Mouse (Mus musculus) megakaryocyte-erythroid progenitor cell, adult 5-6 weeks (primary cell): ENCODE data around the gene Arhgef19. TPM values are rescaled to one million over a fixed set of nuclear protein-coding genes. Genes with fewer than 3 reads are reported as not detected.

Experiments used
- ATAC-seq: replicated peaks from 2 replicates; pipeline ENCODE4 v1.8.0; 2016; ENCODE audit warnings: mild to moderate bottlenecking, inconsistent platforms; ENCODE audit not compliant: severe bottlenecking, poor library complexity, low FRiP score, low TSS enrichment
- total RNA-seq, 2 experiments: library from RNA; stranded (forward) in 1 of 2; stranded (reverse) in 1 of 2; fragments of 200-1000, 215-1000 nt in 1 of 2; fragments of >200 nt in 1 of 2; fragmentation: Nextera tagmentation in 1 of 2; gene quantifications; 2 replicates each; pipeline ENCODE4 v1.2.3; 2014 to 2017

The Arhgef19 gene
- total RNA-seq, 2 experiments from 2014 or later, result not detected

DNA sequence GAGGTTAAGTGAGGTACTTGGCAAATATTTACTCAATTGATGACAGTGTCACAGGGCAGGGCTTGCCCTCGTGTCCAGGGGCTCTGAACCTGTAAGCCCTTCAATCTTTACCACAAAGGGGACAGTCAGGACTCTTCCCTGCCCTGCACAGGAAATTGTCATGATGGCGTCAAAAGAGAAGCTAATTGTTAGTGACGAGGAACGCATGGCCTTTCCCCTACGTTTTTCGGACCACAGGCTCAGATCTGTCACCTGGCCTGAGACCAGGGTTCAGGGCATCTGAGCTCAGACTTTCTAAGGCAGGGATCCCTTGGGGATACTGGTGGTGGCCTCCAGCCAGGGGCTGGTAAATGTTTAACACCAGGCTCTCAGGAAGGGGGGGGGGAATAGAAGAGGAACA, 41.9 kb downstream of the Arhgef19 start:
- no peak for ATAC-seq

DNA sequence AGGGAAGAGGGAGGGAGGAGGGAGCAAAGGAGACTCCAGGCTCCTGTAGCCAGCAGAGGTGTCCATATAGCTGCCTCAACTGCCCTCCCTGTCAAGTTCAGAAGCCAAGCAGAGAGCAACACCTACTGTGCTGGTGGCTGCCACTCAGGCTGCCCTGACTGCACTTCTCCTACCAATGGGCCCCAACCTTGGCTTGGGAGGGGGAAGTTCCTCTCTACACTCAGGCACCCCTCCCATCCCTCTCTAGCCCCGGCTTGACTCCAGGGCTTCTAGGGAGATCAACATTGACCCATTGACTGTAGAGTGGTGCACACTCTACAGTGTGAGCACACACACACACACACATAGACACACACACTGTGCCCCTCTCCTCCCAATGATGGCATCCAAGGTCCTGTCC, 42.3 kb downstream of the Arhgef19 start:
- no peak for ATAC-seq

DNA sequence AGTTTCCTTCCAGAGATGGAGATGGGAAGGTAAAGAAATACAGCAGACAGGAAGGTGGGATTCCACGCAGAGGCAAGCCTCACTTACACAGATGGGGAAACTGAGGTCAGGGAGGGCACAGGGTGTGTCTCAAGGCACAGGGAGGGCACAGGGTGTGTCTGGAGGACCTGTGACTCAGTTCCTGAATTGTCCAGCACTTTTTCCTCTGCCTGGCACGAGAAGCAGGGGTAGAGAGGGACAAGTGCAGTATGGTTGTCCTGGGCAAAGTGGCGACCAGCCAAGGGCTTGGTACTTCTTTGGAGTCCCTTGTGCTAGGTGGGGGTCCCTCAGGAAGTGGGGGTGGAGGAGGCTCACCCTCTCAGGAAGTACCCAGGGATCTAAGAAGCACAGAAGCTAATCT, 42.8 kb downstream of the Arhgef19 start:
- no peak for ATAC-seq

DNA sequence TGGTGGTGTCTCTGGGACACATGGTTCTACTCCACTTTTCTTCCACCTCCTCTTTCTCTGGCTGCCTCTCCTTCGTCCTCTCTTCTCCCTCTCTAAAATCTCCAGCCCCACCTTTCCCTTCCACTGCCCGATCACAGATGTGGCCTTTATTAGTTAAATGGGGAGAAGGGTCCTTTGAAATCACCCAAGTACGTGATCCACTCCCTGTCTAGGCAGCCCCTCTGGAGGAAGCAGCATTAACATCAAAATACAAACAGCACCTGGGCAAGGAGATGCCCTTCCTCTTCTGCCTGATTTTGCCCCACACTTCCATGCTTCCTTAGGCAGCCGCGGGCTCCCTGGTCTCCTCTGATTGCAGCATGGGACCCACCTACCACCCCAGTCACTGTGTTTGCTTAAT, 43.3 kb downstream of the Arhgef19 start:
- ATAC-seq, result no peak

DNA sequence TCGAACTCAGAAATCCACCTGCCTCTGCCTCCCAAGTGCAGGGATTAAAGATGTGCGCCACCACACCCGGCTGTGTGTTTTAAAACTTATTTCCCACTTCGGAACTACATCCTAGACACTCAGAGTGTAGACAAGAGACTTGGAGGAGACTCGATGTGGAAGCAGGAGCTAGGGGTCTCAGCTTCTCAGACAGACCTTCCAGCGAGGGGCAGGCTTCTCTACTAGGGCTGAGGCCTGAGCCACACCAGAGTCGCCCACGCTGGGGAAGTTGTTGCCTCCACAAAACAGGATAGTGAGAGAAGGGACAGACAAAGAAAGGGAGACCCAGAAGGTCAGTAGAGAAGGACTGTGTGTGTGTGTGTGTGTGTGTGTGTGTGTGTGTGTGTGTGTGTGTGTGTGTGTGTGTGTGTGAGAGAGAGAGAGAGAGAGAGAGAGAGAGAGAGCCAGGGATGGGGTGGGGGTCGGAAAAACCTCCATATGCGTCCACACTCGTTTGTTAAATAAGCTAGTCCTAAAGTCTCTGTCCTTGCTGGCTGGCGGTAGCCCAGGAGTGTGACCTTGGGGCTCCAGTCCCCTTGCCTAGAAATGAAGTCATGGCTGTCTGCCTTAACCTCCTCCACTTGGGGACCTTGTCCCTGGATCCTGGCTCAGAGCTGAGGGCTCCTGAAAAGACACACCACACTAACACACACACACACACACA, 44.0 kb downstream of the Arhgef19 start:
- no peak for ATAC-seq

DNA sequence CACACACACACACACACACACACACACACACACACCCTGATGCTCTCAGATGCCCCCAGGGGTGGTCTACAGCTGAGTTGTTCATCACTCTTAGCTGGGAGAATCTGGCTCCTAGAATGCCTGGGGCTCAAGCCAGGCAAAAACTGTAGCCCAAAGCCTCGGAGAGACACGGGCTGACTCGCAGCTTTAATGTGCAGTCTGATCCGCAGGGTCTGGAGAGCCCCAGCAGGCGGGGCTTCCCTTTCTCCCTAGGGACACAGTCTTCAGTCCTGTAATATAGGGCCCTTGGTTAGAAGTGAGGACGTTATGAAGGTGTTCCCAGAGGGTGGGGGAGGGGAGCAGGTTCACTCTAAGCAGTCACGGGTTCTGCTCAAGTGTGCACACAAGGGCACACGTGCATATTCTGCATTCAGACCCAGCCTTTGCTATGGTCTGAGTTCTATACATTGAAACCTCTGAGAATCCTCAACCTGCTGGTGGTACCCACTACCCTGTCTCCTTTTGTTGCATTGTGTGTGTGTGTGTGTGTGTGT, 44.6 kb downstream of the Arhgef19 start:
- no peak for ATAC-seq

DNA sequence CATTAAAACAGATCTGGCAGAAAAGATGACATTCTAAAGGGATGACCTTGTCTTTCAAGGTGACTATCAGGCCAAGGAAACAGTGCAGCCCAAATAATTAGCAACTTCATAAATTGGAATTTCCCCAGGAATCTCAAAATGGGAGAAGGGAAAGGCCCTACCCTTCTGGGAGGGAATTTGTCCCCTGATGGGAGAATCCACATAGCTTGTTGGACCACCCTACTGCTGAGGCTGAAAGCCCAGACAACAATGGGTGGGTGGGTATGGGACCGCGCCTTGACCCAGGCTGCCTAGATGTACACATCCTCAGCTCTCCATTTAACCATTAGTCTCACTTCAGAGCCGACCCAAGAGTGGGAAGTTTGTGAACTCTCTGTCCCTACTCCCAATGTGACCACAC, 45.2 kb downstream of the Arhgef19 start:
- no peak for ATAC-seq

DNA sequence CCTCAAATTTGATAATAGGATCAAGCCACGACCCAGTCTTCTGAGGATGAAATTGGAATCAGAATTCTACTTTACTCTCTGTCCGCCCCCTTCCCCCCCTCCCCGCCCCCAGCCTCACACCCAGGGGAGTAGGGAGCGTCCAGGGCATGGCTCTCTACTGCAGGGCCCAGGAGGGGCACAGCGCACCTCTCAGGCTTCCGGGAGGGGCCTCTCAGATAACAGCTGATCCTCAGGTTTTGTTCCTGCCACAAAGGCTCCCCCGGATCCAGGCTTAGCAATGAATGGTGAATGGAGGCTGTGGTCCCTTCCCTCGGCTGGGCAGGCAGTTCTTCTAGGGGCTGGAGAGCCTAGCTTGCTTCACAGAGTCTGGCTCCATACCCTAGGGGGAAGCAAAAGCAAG, 45.8 kb downstream of the Arhgef19 start:
- no peak for ATAC-seq

DNA sequence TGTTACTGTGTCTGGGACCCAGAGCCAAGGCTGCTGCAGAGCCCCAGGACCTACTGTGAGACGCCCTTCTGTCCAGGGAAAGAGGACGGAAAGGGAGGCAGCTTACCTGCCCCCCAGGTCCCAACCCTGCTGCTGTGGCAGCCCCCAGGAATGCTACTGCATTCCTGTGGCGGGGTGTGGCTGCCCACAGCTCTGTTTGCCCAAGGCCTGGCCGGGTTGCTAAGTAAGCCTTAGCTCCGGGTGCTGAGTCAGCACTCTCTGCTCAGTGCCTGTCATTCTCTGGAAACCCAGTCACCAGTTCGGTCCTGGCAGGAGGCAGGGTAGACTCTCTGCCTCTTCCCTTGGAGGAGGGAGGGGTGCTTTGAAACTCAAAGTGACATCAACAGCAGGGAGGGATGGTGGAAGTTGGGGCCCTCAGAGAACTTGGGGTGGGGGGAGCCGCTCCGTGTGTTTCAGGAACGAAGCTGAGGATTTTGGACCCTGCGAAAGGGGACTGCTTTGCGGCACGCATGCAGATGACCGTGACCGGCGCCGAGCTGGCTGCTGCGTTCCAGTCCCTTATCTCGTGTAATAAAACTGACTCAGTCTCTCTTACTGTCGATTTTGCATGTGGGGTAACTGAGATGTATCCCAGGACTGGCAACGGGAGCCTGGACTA, 47.7 kb downstream of the Arhgef19 start:
- ATAC-seq, result peak; percentile 34; the same call in 1 of the 2 replicates

DNA sequence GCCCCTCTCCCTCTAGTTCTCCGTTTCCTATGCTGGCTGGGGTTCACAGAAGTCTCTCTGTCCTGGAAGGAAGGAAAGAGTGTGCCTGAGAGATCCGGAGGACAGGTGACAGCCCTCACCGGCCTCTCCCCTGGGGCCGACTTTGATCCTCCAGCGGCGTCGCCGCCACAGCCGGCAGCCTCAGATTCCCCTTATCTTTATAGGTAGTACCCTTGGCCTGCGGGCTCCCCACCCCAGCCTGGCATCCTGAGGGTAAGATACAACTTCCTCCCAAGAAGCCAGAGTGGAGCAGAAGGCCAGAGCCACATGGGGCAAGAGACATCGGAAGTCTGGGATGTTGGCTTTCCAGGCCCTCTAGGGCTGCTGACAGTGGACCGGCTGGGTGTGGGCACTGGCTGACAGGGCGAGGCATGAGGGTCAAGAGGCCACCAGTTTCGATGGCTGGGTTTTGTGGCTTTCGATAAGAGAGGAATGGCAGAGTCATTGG, 48.3 kb downstream of the Arhgef19 start:
- ATAC-seq, result peak; percentile 64

DNA sequence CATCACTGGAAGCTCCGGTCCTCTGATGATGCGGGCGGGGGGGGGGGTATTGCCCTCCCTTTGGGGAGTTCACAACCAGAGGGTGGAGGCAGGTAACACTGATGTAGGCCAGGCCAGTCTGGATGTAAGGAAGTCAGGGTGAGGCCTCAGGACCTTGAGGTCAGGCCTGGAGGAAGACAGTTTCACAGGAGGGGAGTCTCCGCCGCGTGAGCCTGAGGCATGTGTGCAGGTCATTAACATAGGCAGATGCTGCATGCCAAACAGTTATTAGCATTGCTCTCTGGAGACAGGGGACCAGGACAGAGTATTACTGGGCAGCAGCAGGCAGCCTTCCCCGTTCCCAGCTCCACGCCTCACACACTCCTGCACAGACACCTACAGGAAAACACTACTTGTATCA, 48.9 kb downstream of the Arhgef19 start:
- ATAC-seq, result no peak

DNA sequence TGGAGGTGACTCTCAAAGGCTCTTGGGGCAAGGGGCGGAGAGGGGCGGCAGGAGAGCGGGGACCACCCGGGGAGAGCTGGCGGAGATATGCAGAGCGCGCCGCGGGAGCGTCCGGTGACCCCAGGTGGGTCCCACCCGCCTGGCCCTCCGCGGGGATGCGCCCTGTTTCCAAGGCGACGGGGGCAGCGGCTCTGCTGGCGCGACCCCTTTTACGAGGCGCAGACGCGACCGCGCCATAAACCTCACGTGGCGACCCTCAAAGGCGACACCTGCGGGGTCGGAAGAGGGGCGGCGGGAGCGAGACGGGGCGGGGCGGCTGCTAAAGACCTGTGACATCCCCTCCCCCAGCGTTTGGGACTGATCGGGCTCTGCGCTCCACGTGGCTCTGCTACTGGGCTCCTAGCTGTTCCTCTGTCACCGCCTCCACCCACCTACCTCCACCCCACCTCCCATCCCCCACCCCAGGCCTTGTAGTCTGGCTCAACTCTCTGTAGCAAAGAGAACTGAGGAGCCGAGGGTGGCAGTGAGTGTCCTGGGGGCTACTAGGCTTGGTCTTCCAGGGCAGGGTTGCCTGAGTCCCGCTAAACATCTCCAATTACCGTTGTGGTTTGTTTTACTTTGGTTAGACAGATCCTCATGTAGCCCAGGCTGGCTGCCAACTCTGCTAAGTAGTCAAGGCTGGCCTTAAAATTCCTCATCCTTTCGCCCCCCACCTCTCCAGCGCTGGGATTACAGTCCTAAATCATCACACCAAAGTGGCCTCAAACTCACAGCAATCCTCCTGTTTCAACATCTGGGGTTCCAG, 52.5 kb downstream of the Arhgef19 start:
- ATAC-seq, result no peak

DNA sequence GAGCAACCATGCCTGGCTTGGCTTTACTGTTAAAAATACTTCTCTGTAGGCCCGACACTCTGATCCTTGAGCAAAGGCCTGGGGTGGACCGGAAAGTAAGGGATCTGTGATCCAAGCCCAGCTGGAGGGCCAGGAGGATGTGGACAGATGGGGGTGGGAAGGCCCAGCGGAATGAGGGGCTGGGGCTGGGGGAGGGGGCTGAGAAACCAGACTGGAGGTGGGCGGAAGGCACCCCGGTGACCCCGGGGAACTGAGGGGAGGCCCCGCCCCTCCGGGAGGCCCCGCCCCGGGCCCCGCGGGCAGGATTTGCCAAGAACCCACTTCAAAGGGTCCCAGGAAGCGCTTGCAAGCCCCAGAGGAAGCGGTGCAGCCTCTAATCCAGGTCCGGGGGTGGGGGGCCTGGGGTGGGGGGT, 56.5 kb downstream of the Arhgef19 start:
- ATAC-seq, result no peak

DNA sequence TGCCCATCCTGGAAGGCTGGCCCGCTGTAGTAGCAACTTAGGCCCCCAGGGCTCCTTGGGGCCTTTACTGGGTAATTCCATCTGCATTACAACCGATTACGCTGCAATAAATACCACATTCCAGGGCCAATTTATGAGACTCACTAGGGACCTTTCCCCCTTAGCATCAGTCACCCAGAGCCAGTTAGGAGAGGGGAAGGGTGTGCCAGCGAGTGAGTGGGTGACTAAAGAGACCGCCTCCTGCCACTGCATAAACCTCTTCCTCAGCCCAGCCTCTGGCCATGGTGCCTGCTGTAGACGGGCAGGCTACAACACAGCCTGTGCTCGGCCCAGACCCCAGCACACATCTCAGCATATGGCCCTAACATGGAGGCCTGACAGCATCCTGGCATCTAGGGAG, 58.6 kb downstream of the Arhgef19 start:
- ATAC-seq, result no peak

DNA sequence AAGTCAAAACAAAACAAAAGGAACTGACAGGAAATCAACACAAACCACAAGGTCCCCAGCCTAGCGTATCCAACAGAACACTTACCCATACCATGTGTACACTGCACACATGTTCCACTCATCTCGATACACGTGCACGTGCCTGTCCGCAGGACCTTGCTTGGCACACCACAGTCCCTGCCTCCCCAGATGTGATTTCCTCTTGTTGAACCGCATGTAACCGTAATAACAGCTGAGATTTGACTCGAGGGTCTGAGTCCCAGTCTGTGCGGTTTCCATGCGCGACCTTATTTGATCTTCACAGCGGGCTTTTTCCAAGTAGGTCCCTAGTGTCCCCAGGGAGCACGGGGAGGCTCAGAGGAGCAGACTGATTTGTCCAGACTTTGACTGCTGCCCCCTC, 60.1 kb downstream of the Arhgef19 start:
- ATAC-seq, result 0 out of 2 replicates have a peak, but pooled peaks have one; percentile 28

DNA sequence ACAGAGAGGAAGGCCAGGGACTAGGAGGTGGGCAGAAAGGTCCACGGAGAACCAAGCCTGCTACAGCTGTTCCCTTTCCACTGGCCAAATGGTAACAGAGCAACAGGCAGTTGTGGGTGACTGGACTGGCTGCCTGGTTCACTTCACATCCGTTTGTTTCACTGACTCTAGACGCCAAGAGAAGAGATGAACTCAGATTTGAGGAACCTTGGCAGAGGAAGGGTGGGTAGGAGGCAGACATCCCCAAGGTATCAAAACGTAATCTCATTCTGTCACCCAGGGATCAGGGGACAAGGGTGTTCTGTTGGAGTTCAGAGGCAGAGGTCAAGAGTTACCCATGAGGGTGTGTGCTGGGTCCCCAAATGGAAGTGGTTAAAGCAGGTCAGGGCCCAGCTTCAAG, 60.9 kb downstream of the Arhgef19 start:
- ATAC-seq, result no peak

DNA sequence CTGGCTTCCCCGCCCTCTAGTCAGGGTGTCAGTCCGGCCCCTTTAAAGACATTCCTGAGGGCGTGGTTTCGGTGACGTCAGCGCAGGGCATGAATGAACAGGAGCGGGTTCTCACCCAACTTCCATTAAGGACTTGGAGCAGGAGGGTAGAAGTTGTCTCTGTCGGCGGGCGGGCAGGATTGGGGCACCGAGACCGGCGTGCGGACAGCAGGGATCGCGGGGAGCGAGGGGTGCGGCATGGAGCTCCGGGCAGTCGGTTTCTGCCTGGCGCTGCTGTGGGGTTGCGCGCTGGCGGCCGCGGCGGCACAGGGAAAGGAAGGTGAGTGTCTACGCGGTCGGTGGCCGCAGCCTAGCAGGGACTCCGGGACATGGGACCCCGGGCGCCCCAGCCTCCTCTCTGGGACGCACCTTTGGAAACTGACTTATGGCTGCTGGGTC, 61.8 kb downstream of the Arhgef19 start, which contains the start of gene Epha2:
Gene Epha2 (plus strand): TSS at position 125 of the 438 bp plus-strand sequence.
- no peak for ATAC-seq

DNA sequence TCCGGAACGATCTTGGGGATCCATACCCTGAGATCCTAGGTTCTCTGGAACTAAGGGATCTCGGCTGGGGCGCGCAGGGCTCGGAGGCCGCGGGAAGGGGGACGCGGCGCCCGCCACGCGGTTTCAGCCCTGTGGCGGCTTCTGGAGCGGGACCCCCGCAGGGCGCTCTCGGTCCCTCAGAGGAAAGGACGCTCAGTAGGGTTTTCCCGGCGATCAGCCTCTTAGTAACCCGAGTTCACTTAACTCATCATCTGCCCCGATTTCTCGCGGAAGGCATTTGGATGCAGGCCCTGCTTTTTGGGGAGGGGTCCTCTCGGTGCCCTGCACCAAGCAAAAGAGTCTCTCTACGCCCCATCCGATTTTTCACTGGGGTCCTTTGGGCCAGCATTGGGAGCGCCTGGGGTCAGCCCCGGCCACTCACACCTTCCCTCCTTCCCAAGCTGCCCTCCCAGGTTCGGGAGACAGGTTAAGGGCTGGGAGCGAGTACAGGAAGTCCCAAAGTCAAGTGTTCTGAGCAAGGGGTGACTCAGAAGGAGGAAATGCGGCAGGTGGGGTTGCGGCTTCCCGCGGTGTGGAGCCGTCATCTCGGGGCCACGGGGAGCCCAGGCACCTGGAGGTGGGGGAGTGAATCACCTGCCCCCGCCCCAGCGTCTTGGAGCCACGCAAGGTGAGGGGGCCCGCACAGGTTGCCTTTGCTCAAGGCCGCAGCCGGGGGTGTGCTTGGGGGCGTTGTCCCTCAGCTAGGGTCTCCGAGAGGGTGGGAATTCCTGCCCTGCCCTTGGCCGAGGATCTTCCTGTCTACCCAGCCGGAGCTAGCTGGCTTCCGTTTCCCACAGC, 62.5 kb downstream of the Arhgef19 start:
- no peak for ATAC-seq
